ENCODE assay signal across 8 mouse cellular contexts in genomic region chr6:85587396-85588143, GRCm38 (mm10). TPM values are rescaled to one million over a fixed set of nuclear protein-coding genes. Genes with fewer than 3 reads are reported as not detected.
A peak's percentile ranks its signal among the peaks of the same experiment; 100 is the strongest.
DNase-seq lines count a peak whose midpoint lies in the region; ATAC-seq and TF ChIP-seq lines count a peak whose summit lies in the region.

Gene Alms1, plus strand, starts transcription at chr6:85587531.

- H3K36me3 ChIP-seq in hindbrain, embryonic 10.5 days: peaks cover 7% of the 10 kb centered on the region; the same call in 1 of the 2 replicates
- H3K36me3 ChIP-seq in lung, postnatal 0 days (ENCODE audit: insufficient read depth, low read length): no peaks in the 10 kb centered on the region

- peak within 1 kb of the TSS; percentile 72 for H3K4me2 ChIP-seq in lung, postnatal 0 days (replicated peaks; ENCODE audit: low read depth, low read length)

- H3K4me1 ChIP-seq in hindbrain, embryonic 10.5 days (replicated peaks): peaks cover 27% of the 10 kb centered on the region
- peaks cover 4% of the 10 kb centered on the region; the same call in 1 of the 2 replicates for H3K4me1 ChIP-seq in lung, postnatal 0 days (ENCODE audit: insufficient read depth, low read depth, low read length)

- WGBS in hindbrain, embryonic 10.5 days: under 1% methylated on average over 59 of the region's 59 CpGs
- WGBS in lung, postnatal 0 days: under 1% methylated on average over 39 of the region's 59 CpGs

- no peak for TF ChIP-seq CTCF in lung, postnatal 0 days (IDR thresholded peaks at IDR 0.05)

- H3K27ac ChIP-seq in hindbrain, embryonic 10.5 days: peak within 1 kb of the TSS; percentile 97
- peak within 1 kb of the TSS; percentile 70 for H3K27ac ChIP-seq in lung, postnatal 0 days (ENCODE audit: low read length)

- peak within 1 kb of the TSS; percentile 95 for H3K4me3 ChIP-seq in hindbrain, embryonic 10.5 days
- peak within 1 kb of the TSS; percentile 80 for H3K4me3 ChIP-seq in lung, postnatal 0 days (ENCODE audit: low read depth, low read length)

- H3K9me3 ChIP-seq in hindbrain, embryonic 10.5 days: no peaks in the 10 kb centered on the region
- H3K9me3 ChIP-seq in lung, postnatal 0 days (ENCODE audit: low read length): no peaks in the 10 kb centered on the region

- peak; percentile 95 for DNase-seq in MN1 (ENCODE audit: low spot score)
- DNase-seq in cerebellum, adult 9-10 months: peak; percentile 93
- peak; percentile 96 for DNase-seq in hindbrain, embryonic 10.5 days (ENCODE audit: low spot score)
- peak; percentile 94 for DNase-seq in layer of hippocampus, adult 9-11 months
- peak; percentile 97 for DNase-seq in lung, postnatal 0 days (ENCODE audit: low spot score)
- peak; percentile 92 for DNase-seq in ovary, postnatal 14 days (ENCODE audit: low spot score)
- peak; percentile 95 for DNase-seq in thymus, postnatal 14 days

- H3K9ac ChIP-seq in lung, postnatal 0 days (replicated peaks; ENCODE audit: low read depth): peak within 1 kb of the TSS; percentile 43

- no peaks in the 10 kb centered on the region for H3K27me3 ChIP-seq in hindbrain, embryonic 10.5 days (ENCODE audit: insufficient read depth, poor library complexity, severe bottlenecking)
- no peaks in the 10 kb centered on the region for H3K27me3 ChIP-seq in lung, postnatal 0 days (replicated peaks; ENCODE audit: insufficient read depth, low read length)

- TF ChIP-seq EP300 in lung, postnatal 0 days (IDR thresholded peaks at IDR 0.05): no peak

- peak; percentile 92 for ATAC-seq in frontal cortex, adult (ENCODE audit: low TSS enrichment)
- ATAC-seq in lung, postnatal 0 days: peak; percentile 97

RNA-seq across cellular contexts. Expression of gene Alms1, which starts in this region (rescaled TPM):
- polyA plus RNA-seq in hindbrain, embryonic 10.5 days (2016; fragmentation: Nextera tagmentation; extraction: Ambion mirVana): 6.9 and 9.4 TPM in 2 replicates
- polyA plus RNA-seq in lung, postnatal 0 days (2015; fragmentation: Nextera tagmentation; extraction: Ambion mirVana): 1.2 and 1.5 TPM in 2 replicates

Comparison
In these comparisons a context has a peak if more than half of its experiments do, and no peak if none do; other contexts are left out.
1. Peak in every context shown above with its lines: DNase-seq, ATAC-seq, H3K4me3 ChIP-seq and H3K27ac ChIP-seq.